26 mouse cellular contexts compared by ENCODE assay signal in the genomic region with DNA sequence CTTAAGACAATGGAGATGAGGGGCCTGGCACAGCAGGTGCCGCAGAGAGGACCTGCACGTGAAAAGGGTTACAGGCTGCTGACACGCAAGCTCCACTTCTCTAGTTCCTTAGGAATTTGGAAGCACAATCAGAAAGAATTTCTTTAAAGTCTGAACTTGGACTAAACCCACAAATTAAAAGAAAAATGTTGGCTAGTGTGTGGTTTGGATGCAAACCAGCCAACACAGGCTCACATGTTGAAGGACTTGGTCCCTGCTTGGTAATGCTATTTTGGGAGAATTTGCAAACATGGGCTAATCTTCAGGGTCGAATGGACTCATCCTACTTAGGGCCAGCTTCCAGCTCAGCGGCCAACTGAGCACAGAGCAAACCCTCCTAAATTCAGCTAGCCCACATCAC. TPM values are rescaled to one million over a fixed set of nuclear protein-coding genes. Genes with fewer than 3 reads are reported as not detected.
DNase-seq lines count a peak whose midpoint lies in the region; ATAC-seq and TF ChIP-seq lines count a peak whose summit lies in the region.
"Had no signal": no experiment of that assay in that cellular context is flagged by ENCODE, and none has a peak within 500 bp of the region (broad histone marks: within the 10 kb centered on the region; RNA-seq: fewer than 3 reads in every experiment).

No protein-coding gene starts in this region.

- H3K36me3 ChIP-seq in embryonic facial prominence, embryonic 14.5 days (ENCODE audit: control insufficient read depth, insufficient read depth, low read length): no peaks in the 10 kb centered on the region
- H3K36me3 ChIP-seq in embryonic facial prominence, embryonic 10.5 days (replicated peaks): no peaks in the 10 kb centered on the region
- no peaks in the 10 kb centered on the region for H3K36me3 ChIP-seq in kidney, postnatal 0 days (ENCODE audit: insufficient read depth, low read length)
- no peaks in the 10 kb centered on the region for H3K36me3 ChIP-seq in forebrain, embryonic 16.5 days (ENCODE audit: control insufficient read depth, insufficient read depth)
- H3K36me3 ChIP-seq: embryonic facial prominence, embryonic 15.5 days; forebrain, embryonic 12.5 days; G1E; heart, embryonic 12.5 days; intestine, embryonic 15.5 days had no signal

- no peak overlapping the region for H3K4me3 ChIP-seq in embryonic facial prominence, embryonic 14.5 days (ENCODE audit: low read depth, low read length)
- H3K4me3 ChIP-seq in embryonic facial prominence, embryonic 10.5 days: no peak overlapping the region
- H3K4me3 ChIP-seq in kidney, postnatal 0 days (replicated peaks; ENCODE audit: low read depth, low read length): no peak overlapping the region
- H3K4me3 ChIP-seq in forebrain, embryonic 16.5 days (replicated peaks; ENCODE audit: low read length): no peak overlapping the region
- H3K4me3 ChIP-seq: embryonic facial prominence, embryonic 15.5 days; forebrain, embryonic 12.5 days; heart, embryonic 12.5 days; intestine, embryonic 15.5 days had no signal

- intact Hi-C loops in gastrocnemius, postnatal 14 days (cut with DNase I; ENCODE audit: low total_unique reads): no loop called here

- no peak for TF ChIP-seq CTCF in kidney, postnatal 0 days (IDR thresholded peaks at IDR 0.05; ENCODE audit: low read depth)

- 60% methylated on average over 5 of the region's 5 CpGs for WGBS in embryonic facial prominence, embryonic 14.5 days
- WGBS in embryonic facial prominence, embryonic 10.5 days: 68% methylated on average over 5 of the region's 5 CpGs
- 72% methylated on average over 5 of the region's 5 CpGs for WGBS in kidney, postnatal 0 days
- 48% methylated on average over 5 of the region's 5 CpGs for WGBS in forebrain, embryonic 16.5 days

- no peak overlapping the region for H3K4me2 ChIP-seq in embryonic facial prominence, embryonic 14.5 days (ENCODE audit: low read depth, low read length)
- no peak overlapping the region for H3K4me2 ChIP-seq in kidney, postnatal 0 days (ENCODE audit: low read length)
- no peak overlapping the region for H3K4me2 ChIP-seq in forebrain, embryonic 16.5 days (ENCODE audit: low read length)
- H3K4me2 ChIP-seq: embryonic facial prominence, embryonic 15.5 days; forebrain, embryonic 12.5 days; heart, embryonic 12.5 days; hindbrain, embryonic 14.5 days; intestine, embryonic 15.5 days had no signal

- 0 out of 2 replicates have a peak, but pooled peaks cover 2% of the 10 kb centered on the region for H3K4me1 ChIP-seq in embryonic facial prominence, embryonic 14.5 days (ENCODE audit: control insufficient read depth, insufficient read depth, low read length)
- H3K4me1 ChIP-seq in embryonic facial prominence, embryonic 10.5 days: peaks cover 10% of the 10 kb centered on the region
- H3K4me1 ChIP-seq in kidney, postnatal 0 days (replicated peaks; ENCODE audit: insufficient read depth, low read length): no peaks in the 10 kb centered on the region
- no peaks in the 10 kb centered on the region for H3K4me1 ChIP-seq in forebrain, embryonic 16.5 days (replicated peaks; ENCODE audit: control insufficient read depth, insufficient read depth, low read length)
- H3K4me1 ChIP-seq: forebrain, embryonic 12.5 days; intestine, embryonic 15.5 days had no signal

- H3K9me3 ChIP-seq in embryonic facial prominence, embryonic 14.5 days (ENCODE audit: control insufficient read depth, low read length): no peaks in the 10 kb centered on the region
- no peaks in the 10 kb centered on the region for H3K9me3 ChIP-seq in embryonic facial prominence, embryonic 10.5 days
- no peaks in the 10 kb centered on the region for H3K9me3 ChIP-seq in kidney, postnatal 0 days (replicated peaks; ENCODE audit: low read length)
- no peaks in the 10 kb centered on the region for H3K9me3 ChIP-seq in forebrain, embryonic 16.5 days (ENCODE audit: control insufficient read depth, low read length)
- H3K9me3 ChIP-seq: embryonic facial prominence, embryonic 15.5 days; forebrain, embryonic 12.5 days; G1E; heart, embryonic 12.5 days; intestine, embryonic 15.5 days had no signal

- no peaks in the 10 kb centered on the region for H3K27me3 ChIP-seq in embryonic facial prominence, embryonic 14.5 days (replicated peaks; ENCODE audit: control insufficient read depth, insufficient read depth, low read length)
- H3K27me3 ChIP-seq in embryonic facial prominence, embryonic 10.5 days (replicated peaks; ENCODE audit: low read depth, poor library complexity, severe bottlenecking): peaks cover 4% of the 10 kb centered on the region; the same call in 1 of the 2 replicates
- no peaks in the 10 kb centered on the region for H3K27me3 ChIP-seq in kidney, postnatal 0 days (ENCODE audit: insufficient read depth, low read length)
- H3K27me3 ChIP-seq in forebrain, embryonic 16.5 days (replicated peaks; ENCODE audit: control insufficient read depth, insufficient read depth, low read length): no peaks in the 10 kb centered on the region
- H3K27me3 ChIP-seq: embryonic facial prominence, embryonic 15.5 days; intestine, embryonic 15.5 days; Patski had no signal

- no peak for ATAC-seq in embryonic facial prominence, embryonic 14.5 days (ENCODE audit: low read depth)
- ATAC-seq in kidney, postnatal 0 days (replicated peaks; ENCODE audit: low FRiP score, low read depth): no peak
- ATAC-seq in forebrain, embryonic 16.5 days: no peak
- ATAC-seq: CD4-positive, CD25-positive, alpha-beta regulatory T cell, adult 4 months; forebrain, postnatal 0 days; intestine, embryonic 15.5 days; Patski had no signal

- DNase-seq in embryonic facial prominence, embryonic 14.5 days (ENCODE audit: low spot score): peak; percentile 38
- DNase-seq in embryonic facial prominence, embryonic 10.5 days (ENCODE audit: low spot score): no peak
- DNase-seq in kidney, postnatal 0 days (ENCODE audit: low spot score): peak; percentile 50
- DNase-seq in kidney, postnatal 14 days: no peak
- peak; percentile 49 for DNase-seq in 3T3-L1 (ENCODE audit: low read depth, low spot score)
- peak; percentile 14 for DNase-seq in ZHBTc4 (ENCODE audit: low read depth, low spot score)
- DNase-seq in gastrocnemius, postnatal 14 days: no peak
- DNase-seq: adrenal gland, adult 2 months; adrenal gland, postnatal 25 days; B cell, adult 2 months; cerebellum, adult 18-20 months; cerebellum, adult 9-11 months; forebrain, postnatal 0 days; gastrocnemius, postnatal 25 days; heart, postnatal 4 days; kidney, adult 18-20 months had no signal

- H3K9ac ChIP-seq in embryonic facial prominence, embryonic 14.5 days (ENCODE audit: low read depth, low read length): no peak overlapping the region
- H3K9ac ChIP-seq in kidney, postnatal 0 days (ENCODE audit: low read depth, low read length): no peak overlapping the region
- no peak overlapping the region for H3K9ac ChIP-seq in forebrain, embryonic 16.5 days (replicated peaks; ENCODE audit: low read depth, low read length)
- H3K9ac ChIP-seq: embryonic facial prominence, embryonic 15.5 days; forebrain, embryonic 12.5 days; forebrain, postnatal 0 days; heart, embryonic 12.5 days; hindbrain, embryonic 14.5 days; intestine, embryonic 15.5 days had no signal

- no peak overlapping the region for H3K27ac ChIP-seq in embryonic facial prominence, embryonic 14.5 days (replicated peaks; ENCODE audit: low read depth, low read length)
- no peak overlapping the region for H3K27ac ChIP-seq in embryonic facial prominence, embryonic 10.5 days (replicated peaks)
- H3K27ac ChIP-seq in kidney, postnatal 0 days: no peak overlapping the region
- H3K27ac ChIP-seq in forebrain, embryonic 16.5 days (ENCODE audit: low read length): no peak overlapping the region
- H3K27ac ChIP-seq: embryonic facial prominence, embryonic 15.5 days; forebrain, embryonic 12.5 days; hindbrain, embryonic 14.5 days; intestine, embryonic 15.5 days had no signal

RNA-seq across cellular contexts. Expression of gene Cgnl1, which starts 26.8 kb away (rescaled TPM):
- polyA plus RNA-seq in embryonic facial prominence, embryonic 14.5 days (2014; fragmentation: Nextera tagmentation; extraction: Ambion mirVana): 11.7 and 12.6 TPM in 2 replicates
- 10.8 and 11.1 TPM in 2 replicates for polyA plus RNA-seq in embryonic facial prominence, embryonic 10.5 days (2016; fragmentation: Nextera tagmentation; extraction: Ambion mirVana)
- polyA plus RNA-seq in kidney, postnatal 0 days (2015; fragmentation: Nextera tagmentation; extraction: Ambion mirVana): 33.8 and 37.9 TPM in 2 replicates
- total RNA-seq in gastrocnemius, postnatal 14 days (2021): 1 to 10 TPM; 8.5 to 9.3 TPM
- polyA plus RNA-seq in forebrain, embryonic 16.5 days (2015; fragmentation: Nextera tagmentation; extraction: Ambion mirVana): 4.3 and 4.4 TPM in 2 replicates
- total RNA-seq: granulocyte monocyte progenitor cell, adult 5-6 weeks had no signal
- polyA plus RNA-seq: CD4-positive, CD25-positive, alpha-beta regulatory T cell, adult 4 months had no signal

Comparison
In these comparisons a context has a peak if more than half of its experiments do, and no peak if none do; other contexts are left out.
1. DNase-seq: peak in embryonic facial prominence, embryonic 14.5 days (single experiment), kidney, postnatal 0 days (single experiment), 3T3-L1 (single experiment) and ZHBTc4 (single experiment); none in embryonic facial prominence, embryonic 10.5 days (single experiment), kidney, postnatal 14 days (single experiment) and gastrocnemius, postnatal 14 days (single experiment).